Mouse (Mus musculus) liver, embryonic 14.5 days (tissue): Measurements from ENCODE around the gene Chaf1a.

Experiments used
- CTCF ChIP-seq: IDR thresholded peaks from 2 replicates; pipeline ENCODE4 v1.5.1; 2016; ENCODE audit warnings: antibody characterized with exemption, low read depth, control low read depth
- EP300 ChIP-seq: IDR thresholded peaks from 2 replicates; pipeline ENCODE4 v1.6.1; 2016; ENCODE audit warnings: antibody characterized with exemption, low read depth

DNA sequence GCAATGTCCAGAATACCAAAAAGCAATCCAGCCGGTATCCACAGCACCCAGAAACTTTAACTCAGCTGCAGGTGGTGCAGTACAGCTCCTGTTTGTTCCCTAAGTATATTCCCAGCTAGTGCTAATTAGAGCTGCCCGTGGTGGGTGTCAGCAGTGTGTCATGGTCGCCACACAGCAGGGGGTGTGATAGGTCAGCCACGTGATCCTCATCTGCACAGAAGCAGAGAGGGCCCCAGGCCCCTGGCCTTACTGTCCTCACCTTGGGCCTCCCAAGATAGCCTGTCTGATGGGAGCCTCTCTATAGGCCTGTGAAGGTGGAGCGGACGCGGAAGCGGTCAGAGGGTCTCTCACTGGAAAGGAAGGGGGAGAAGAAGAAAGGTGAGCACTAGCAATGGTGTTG is 57.9 kb downstream of the Chaf1a start:
- TF ChIP-seq CTCF (no peak), EP300 (no peak)
